Mouse (Mus musculus): ENCODE data around the gene Rfng. TPM values are rescaled to one million over a fixed set of nuclear protein-coding genes. Genes with fewer than 3 reads are reported as not detected.
"Not testable (repeated sequence)": the region's sequence is repeated elsewhere in the genome, so short reads cannot be mapped to it uniquely, and the experiment has no call there.

The Rfng gene
- polyA plus RNA-seq, 1 experiment from 2014 or later, result 17.1 TPM

DNA sequence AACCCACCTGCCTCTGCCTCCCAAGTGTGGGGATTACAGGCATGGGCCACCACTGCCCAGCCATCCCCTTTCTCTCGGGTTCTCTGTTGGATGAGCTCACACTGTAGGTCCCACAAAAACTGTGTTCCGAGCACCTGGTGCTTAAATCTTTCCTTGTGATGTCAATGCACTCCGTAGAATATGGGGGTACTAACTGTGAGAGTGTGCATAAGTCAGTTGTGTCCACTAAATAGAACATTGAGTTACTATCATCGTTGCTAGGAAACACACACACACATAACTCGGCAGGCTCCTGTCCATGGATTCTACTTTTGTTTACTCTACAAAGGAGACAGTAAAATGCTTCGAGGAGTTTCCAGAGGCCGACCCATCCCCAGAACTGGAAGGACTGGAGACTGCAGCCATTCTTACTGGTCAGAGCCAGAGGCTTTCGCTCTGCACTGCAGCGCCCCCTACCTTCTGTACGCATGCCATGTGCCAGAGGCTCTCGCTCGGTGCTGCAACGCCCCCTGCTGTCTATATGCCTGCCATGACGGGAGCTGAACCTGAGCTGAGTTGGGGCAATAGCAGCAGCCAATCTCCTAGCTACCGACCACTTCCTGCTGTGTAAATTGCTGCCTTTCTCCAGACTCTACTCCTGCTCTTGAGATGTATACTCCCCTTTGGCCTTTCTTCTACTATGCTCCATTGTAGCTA, 8.1 kb downstream of the Rfng start:
- POLR2A ChIA-PET, result interaction anchor here (0.7 kb wide), 1 partner anchor 20 kb away, joined by 3 read pairs; no protein-coding TSS in a partner anchor
- TF ChIP-seq CTCF (IDR thresholded peaks at IDR 0.05), result peak; percentile 99
- in situ Hi-C loops (cut with MboI; ENCODE audit: low pct_unique_long_range_greater_than_20kb), result loop anchor here (5.0 kb wide), 1 partner anchor 49 kb away; the partner anchor contains the start of gene Dcxr
- CTCF ChIA-PET, result interaction anchor here (0.6 to 7.5 kb wide), 36 partner anchors 8 to 191 kb away, joined by 3 to 81 read pairs (median 4); partner anchors contain the start of genes Cbr2, Cenpx, Dcxr and Lrrc45
- peak; percentile 57 for ATAC-seq
- no peaks in the 10 kb centered on the region for H3K27me3 ChIP-seq
- peak; percentile 75 for DNase-seq (ENCODE audit: low read depth, low spot score)

DNA sequence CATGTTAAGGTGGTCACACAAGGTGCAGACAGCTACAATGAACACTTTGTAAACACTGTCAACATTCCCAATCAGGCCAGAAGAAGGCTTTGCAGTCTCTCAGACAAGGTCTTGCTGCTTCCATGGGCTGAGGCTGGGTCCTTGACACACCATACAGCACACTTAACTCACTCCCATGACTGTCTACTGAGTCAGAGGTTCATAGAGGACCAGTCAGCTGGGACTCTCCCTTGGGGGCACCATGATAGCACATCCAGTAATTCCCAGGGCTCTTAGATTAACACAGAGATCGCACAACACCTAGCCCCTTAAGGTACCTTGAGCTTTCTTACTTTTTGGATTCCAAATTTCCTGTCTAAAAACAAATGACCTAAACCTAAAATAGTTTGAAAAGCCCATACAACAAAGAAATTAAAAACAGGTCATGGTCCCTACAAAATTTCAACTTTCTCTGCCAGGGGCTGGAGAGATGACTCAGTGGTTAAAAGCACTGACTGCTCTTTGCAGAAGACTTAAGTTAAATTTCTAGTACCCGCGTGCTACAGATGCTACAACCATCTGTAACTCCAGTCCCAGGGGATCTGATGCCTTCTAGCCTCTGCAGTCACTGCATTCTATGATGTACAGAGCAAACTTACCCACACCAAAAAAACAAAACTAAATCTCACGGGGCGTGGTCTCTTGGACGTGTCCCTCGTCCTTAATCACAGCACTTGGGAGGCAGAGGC, 10.4 kb downstream of the Rfng start:
- ChIA-PET POLR2A (no interaction called here), CTCF (interaction anchor here (2.1 to 7.5 kb wide), 2 partner anchors 51 to 60 kb away, joined by 7 to 81 read pairs; partner anchors contain the start of genes Cenpx, Lrrc45 and Rac3)
- no peak for TF ChIP-seq CTCF (IDR thresholded peaks at IDR 0.05)
- no peak for DNase-seq (ENCODE audit: low read depth, low spot score)
- no peak for ATAC-seq
- no peaks in the 10 kb centered on the region for H3K27me3 ChIP-seq
- in situ Hi-C loops (cut with MboI; ENCODE audit: low pct_unique_long_range_greater_than_20kb), result no loop called here

DNA sequence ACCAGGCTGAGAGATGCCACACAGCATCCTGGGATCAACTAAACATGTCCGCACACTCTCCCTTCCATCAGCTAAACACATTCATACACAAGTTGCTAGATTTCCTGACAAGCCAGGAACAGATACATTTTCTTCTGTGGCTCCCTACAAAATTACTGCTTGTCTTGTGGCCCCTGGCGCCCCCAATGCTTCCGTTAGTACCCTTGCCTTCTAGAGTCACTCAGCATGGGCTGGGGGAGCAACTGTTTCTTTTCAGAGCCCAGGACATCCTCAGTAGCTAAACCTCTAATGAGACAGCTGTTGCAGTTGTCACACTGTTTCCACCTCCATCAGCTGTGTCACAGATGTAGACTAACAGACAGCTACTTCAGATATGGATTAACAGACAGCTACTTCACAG, 11.3 kb downstream of the Rfng start:
- POLR2A ChIA-PET, result no interaction called here
- CTCF ChIA-PET, result interaction anchor here (2.1 to 7.5 kb wide), 2 partner anchors 50 to 59 kb away, joined by 7 to 81 read pairs; partner anchors contain the start of genes Cenpx, Lrrc45 and Rac3
- no peaks in the 10 kb centered on the region for H3K27me3 ChIP-seq
- no peak for TF ChIP-seq CTCF (IDR thresholded peaks at IDR 0.05)
- ATAC-seq, result no peak
- in situ Hi-C loops (cut with MboI; ENCODE audit: low pct_unique_long_range_greater_than_20kb), result no loop called here
- no peak for DNase-seq (ENCODE audit: low read depth, low spot score)

DNA sequence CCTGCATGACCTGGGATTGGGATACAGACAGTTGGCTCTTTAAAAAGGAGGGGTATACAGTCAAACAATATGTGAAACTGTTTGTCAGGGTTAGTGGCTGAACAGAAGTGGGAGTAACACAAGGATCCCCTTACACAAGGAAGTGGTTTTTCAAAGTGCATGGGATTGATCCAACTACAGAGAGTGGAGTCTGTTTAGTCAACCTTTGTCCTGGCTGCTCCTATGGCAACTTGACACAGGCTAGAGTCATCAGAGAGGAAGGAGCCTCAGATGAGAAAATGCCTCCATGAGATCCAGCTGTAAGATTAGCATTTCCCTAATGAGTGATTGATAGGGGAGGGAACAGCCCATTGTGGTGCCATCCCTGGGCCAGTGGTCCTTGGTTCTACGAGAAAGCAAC, 15.8 kb downstream of the Rfng start:
- in situ Hi-C loops (cut with MboI; ENCODE audit: low pct_unique_long_range_greater_than_20kb), result loop anchor here (5.0 kb wide), 1 partner anchor 116 kb away; no protein-coding TSS in a partner anchor
- ChIA-PET CTCF (interaction anchor here (1.4 kb wide), 1 partner anchor 8 kb away, joined by 3 read pairs; no protein-coding TSS in a partner anchor), POLR2A (no interaction called here)
- no peak for TF ChIP-seq CTCF (IDR thresholded peaks at IDR 0.05)
- H3K27me3 ChIP-seq, result no peaks in the 10 kb centered on the region
- DNase-seq (ENCODE audit: low read depth, low spot score), result no peak
- ATAC-seq, result no peak

DNA sequence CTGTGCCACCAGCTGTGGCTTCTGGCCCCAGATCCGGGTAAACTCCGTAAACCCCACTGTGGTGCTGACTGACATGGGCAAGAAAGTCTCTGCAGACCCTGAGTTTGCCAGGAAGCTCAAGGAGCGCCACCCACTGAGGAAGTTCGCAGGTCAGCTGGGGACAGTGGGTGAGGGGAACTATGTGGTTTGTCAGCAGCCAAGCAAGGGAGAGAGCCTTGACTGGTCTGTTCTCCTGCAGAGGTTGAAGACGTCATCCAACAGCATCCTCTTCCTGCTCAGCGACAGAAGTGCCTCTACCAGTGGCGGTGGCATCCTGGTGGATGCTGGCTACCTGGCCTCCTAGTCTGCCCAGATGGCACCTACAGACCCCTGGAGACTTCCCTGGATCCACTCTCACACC, 17.0 kb downstream of the Rfng start:
- POLR2A ChIA-PET; H3K27me3 ChIP-seq; ATAC-seq; DNase-seq (ENCODE audit: low read depth, low spot score): not testable (repeated sequence)
- CTCF ChIA-PET, result interaction anchor here (1.4 kb wide), 1 partner anchor 9 kb away, joined by 3 read pairs; no protein-coding TSS in a partner anchor
- in situ Hi-C loops (cut with MboI; ENCODE audit: low pct_unique_long_range_greater_than_20kb), result loop anchor here (5.0 kb wide), 1 partner anchor 115 kb away; no protein-coding TSS in a partner anchor

DNA sequence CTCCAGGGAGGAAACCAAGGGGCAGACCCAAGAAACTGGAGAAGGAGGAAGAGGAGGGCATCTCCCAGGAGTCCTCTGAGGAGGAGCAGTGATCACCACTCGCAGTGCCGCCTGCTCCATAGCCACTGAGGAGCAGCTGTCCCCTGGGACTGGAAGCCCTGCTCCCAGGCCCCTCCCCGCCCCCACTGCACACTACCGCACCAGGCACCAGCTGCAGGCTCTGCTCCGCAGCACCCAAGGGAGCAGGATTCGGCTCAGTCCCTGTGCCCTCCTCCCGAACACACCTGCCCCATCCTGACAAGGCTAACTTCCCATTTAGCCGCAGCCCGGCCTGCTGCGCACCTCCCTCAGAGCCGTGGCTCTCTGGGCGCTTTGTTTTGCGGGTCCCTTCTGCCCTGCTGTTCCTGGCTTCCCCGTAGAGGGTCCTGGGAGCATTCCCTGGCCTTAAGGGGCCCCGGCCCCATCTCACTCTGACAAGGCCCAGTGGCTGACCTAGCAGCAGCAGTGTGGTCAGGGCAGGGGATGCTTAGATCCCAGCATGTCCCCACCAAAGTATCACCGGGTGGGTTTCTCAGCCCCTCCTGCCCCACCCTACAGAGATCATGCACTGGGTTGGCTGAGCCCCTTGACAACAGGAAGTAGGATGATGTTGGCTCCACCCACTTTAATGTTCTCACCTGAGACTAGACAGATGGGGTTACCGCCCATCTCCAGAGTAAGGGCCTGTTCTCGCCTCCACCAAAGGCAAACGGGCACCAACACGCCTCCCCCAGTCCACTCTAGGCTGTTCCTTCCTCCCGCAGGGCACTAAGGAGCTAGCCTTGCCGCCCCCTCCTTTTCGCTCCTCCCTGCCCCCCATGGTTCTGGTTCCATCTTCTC, 20.6 kb downstream of the Rfng start:
- CTCF ChIA-PET; DNase-seq (ENCODE audit: low read depth, low spot score); H3K27me3 ChIP-seq; POLR2A ChIA-PET; in situ Hi-C loops (cut with MboI; ENCODE audit: low pct_unique_long_range_greater_than_20kb): not testable (repeated sequence)
- ATAC-seq, result peak; percentile 26

DNA sequence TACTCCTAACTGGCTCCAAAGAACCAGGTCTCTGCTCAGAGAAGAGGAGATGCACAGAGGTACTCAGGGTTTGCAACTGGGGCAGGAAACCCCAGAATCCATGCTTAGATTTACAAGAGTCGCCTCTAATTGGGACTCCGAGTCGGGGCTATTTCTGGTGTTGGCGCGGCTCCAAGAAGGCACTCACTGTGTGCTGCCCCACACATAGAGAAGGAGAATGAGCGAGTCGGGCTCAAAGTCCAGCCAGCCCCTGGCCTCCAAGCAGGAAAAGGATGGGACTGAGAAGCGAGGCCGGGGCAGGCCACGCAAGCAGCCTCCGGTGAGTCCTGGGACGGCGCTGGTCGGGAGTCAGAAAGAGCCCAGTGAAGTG, 21.4 kb downstream of the Rfng start, which contains the start of gene Hmga1b:
Gene Hmga1b, plus strand, starts transcription at position 123 of the 370 bp plus-strand sequence.
- in situ Hi-C loops (cut with MboI; ENCODE audit: low pct_unique_long_range_greater_than_20kb); ATAC-seq; DNase-seq (ENCODE audit: low read depth, low spot score); POLR2A ChIA-PET; H3K27me3 ChIP-seq; CTCF ChIA-PET: not testable (repeated sequence)

DNA sequence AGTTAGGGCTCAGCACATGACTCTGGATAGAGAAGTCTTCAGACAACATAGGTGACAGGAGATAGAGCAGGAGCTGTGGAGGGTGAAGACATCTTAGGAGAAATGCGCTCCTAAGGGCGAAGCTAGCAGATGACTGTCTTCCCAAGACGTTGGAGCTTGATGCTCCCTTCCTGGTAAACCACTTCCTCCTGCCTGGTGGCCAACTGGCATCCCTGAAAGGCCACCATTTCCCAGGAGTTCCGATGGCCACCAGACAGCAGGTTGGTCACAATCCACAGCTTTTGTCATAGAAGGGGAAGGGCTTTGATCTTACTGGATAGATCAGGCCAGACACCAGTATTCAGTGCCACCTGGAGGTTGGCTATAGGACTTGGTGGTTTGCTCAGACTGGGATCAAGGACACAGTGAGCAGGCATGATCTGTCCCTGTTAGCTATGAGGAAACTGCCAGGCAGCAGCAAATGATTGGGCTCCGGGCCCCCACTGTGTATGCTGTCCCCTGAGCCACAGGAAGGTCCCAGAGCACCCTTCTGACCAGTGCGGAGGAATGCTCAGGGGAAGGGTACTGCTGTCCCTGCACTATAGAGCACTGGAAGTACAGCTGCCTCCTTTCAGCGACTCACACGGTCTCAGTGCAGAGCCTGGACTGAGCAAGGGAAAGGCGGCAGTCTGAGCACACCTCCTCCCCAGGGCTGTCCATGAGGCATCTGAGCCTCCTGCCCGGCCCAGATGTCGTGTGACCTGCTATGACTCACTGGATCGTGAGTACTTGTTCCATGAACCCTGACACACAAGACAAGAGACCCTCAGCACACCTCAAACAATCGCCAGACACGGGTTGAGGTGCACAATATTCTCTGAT, 22.0 kb downstream of the Rfng start:
- TF ChIP-seq CTCF (IDR thresholded peaks at IDR 0.05), result no peak
- in situ Hi-C loops (cut with MboI; ENCODE audit: low pct_unique_long_range_greater_than_20kb), result no loop called here
- H3K27me3 ChIP-seq, result no peaks in the 10 kb centered on the region
- ChIA-PET POLR2A (no interaction called here), CTCF (interaction anchor here (1.2 kb wide), 1 partner anchor 14 kb away, joined by 5 read pairs; no protein-coding TSS in a partner anchor)
- DNase-seq (ENCODE audit: low read depth, low spot score) (no peak), ATAC-seq (peak; percentile 35)

DNA sequence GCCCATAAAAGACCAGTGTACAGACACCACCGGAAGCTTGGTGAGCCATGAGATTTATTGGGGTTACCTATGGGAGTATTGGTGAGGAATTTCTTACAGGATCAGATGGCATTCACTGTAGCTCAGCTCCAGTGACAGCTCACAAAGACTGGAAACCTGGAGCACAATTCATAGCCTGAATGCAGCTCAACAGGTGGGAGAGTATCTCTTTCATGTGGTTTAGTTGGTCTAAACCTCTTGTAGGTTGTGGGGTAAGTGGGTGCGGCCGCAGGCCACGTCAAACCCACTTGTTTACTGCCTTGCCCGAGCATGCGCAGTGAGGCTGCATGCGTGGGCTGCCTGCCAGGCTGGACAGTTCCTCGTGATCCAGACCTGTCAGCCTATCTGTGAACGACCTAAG, 23.8 kb downstream of the Rfng start:
- ChIA-PET CTCF (interaction anchor here (1.1 to 2.9 kb wide), 2 partner anchors 15 to 16 kb away, joined by 3 to 10 read pairs; no protein-coding TSS in a partner anchor), POLR2A (no interaction called here)
- no peaks in the 10 kb centered on the region for H3K27me3 ChIP-seq
- ATAC-seq (no peak), DNase-seq (ENCODE audit: low read depth, low spot score) (no peak)
- no peak for TF ChIP-seq CTCF (IDR thresholded peaks at IDR 0.05)
- in situ Hi-C loops (cut with MboI; ENCODE audit: low pct_unique_long_range_greater_than_20kb), result no loop called here
